Mouse (Mus musculus): ENCODE data around the gene Pcnx3. TPM values are rescaled to one million over a fixed set of nuclear protein-coding genes. Genes with fewer than 3 reads are reported as not detected.

The Pcnx3 gene
- polyA plus RNA-seq, 1 experiment from 2014 or later = 21.3 TPM

DNA sequence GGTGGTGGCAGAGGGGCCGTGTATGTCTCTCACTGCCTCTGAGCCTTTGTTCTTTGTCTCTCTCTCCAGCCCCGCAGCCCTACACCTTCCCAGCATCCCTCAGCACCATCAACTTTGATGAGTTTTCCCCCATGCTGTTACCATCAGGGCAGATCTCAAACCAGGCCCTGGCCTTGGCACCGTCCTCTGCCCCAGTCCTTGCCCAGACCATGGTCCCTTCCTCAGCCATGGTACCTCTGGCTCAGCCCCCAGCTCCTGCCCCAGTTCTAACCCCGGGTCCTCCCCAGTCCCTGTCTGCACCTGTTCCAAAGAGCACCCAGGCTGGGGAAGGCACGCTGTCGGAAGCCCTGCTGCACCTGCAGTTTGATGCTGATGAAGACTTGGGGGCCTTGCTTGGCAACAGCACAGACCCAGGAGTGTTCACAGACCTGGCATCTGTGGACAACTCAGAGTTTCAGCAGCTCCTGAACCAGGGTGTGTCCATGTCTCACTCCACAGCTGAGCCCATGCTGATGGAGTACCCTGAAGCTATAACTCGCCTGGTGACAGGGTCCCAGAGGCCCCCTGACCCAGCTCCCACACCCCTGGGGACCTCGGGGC, 41.9 kb downstream of the Pcnx3 start:
- Histone ChIP-seq H3K27me3 (ENCODE audit: control insufficient read depth, insufficient read depth, low read length) (no peaks in the 10 kb centered on the region), H3K4me1 (ENCODE audit: control insufficient read depth, insufficient read depth, low read length) (peaks cover 15% of the 10 kb centered on the region), H3K9ac (ENCODE audit: low read depth, low read length) (no peak overlapping the region), H3K9me3 (replicated peaks; ENCODE audit: control insufficient read depth, low read length) (no peaks in the 10 kb centered on the region), H3K4me2 (no peak overlapping the region), H3K27ac (ENCODE audit: low read depth, low read length) (no peak overlapping the region), H3K4me3 (ENCODE audit: low read depth, low read length) (no peak overlapping the region), H3K36me3 (ENCODE audit: control insufficient read depth, insufficient read depth, low read length) (peaks cover 35% of the 10 kb centered on the region)
- ATAC-seq (replicated peaks; ENCODE audit: insufficient number of reproducible peaks, low FRiP score, low TSS enrichment) = no peak
- 88% methylated on average over 8 of the region's 8 CpGs for WGBS (ENCODE audit: insufficient replicate concordance)

DNA sequence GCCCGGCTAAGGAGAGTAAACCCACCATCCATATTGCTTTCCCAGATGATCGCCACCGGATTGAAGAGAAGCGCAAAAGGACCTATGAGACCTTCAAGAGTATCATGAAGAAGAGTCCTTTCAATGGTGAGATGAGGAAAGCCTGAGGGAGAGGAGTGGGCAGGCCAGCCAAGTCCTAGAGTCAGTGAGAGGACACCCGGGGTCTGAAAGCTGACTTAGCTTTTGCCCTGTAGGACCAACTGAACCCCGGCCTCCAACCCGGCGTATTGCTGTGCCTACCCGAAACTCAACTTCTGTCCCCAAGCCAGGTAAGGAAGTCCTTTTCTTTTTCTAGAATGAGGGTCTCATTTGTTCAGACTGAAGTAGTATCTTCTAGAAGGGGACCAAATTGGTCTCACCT, 43.4 kb downstream of the Pcnx3 start:
- H3K36me3 ChIP-seq (ENCODE audit: control insufficient read depth, insufficient read depth, low read length) = peaks cover 40% of the 10 kb centered on the region
- no peak overlapping the region for H3K4me2 ChIP-seq
- H3K27me3 ChIP-seq (ENCODE audit: control insufficient read depth, insufficient read depth, low read length) = no peaks in the 10 kb centered on the region
- H3K27ac ChIP-seq (ENCODE audit: low read depth, low read length) = no peak overlapping the region
- H3K4me3 ChIP-seq (ENCODE audit: low read depth, low read length) = no peak overlapping the region
- WGBS (ENCODE audit: insufficient replicate concordance) = 97% methylated on average over 9 of the region's 9 CpGs
- peaks cover 23% of the 10 kb centered on the region for H3K4me1 ChIP-seq (ENCODE audit: control insufficient read depth, insufficient read depth, low read length)
- no peak overlapping the region for H3K9ac ChIP-seq (ENCODE audit: low read depth, low read length)
- H3K9me3 ChIP-seq (replicated peaks; ENCODE audit: control insufficient read depth, low read length) = no peaks in the 10 kb centered on the region
- no peak for ATAC-seq (replicated peaks; ENCODE audit: insufficient number of reproducible peaks, low FRiP score, low TSS enrichment)

DNA sequence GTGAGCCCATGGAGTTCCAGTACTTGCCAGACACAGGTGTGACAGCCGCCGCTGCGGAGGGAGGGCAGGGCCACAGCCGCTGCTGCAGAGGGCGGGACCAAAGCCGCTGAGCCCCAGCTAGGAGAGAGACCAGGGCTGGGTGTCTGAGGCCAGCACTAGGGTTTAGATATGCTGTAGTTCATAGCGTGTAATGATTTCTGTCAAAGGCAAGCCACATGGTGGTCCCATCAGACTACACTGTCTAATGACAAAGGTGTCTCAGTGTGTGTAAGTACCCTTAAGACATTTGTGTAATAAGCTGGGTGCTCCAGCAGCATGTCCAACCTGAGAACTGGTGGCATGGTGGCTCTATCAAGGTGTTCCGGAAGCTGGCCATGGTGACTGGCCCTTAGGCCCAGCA, 47.1 kb downstream of the Pcnx3 start:
- Histone ChIP-seq H3K4me1 (ENCODE audit: control insufficient read depth, insufficient read depth, low read length) (peaks cover 33% of the 10 kb centered on the region), H3K4me3 (ENCODE audit: low read depth, low read length) (no peak overlapping the region), H3K27ac (ENCODE audit: low read depth, low read length) (no peak overlapping the region), H3K27me3 (ENCODE audit: control insufficient read depth, insufficient read depth, low read length) (no peaks in the 10 kb centered on the region), H3K36me3 (ENCODE audit: control insufficient read depth, insufficient read depth, low read length) (peaks cover 33% of the 10 kb centered on the region), H3K4me2 (no peak overlapping the region), H3K9ac (ENCODE audit: low read depth, low read length) (no peak overlapping the region), H3K9me3 (replicated peaks; ENCODE audit: control insufficient read depth, low read length) (no peaks in the 10 kb centered on the region)
- WGBS (ENCODE audit: insufficient replicate concordance) = 93% methylated on average over 8 of the region's 8 CpGs
- no peak for ATAC-seq (replicated peaks; ENCODE audit: insufficient number of reproducible peaks, low FRiP score, low TSS enrichment)

DNA sequence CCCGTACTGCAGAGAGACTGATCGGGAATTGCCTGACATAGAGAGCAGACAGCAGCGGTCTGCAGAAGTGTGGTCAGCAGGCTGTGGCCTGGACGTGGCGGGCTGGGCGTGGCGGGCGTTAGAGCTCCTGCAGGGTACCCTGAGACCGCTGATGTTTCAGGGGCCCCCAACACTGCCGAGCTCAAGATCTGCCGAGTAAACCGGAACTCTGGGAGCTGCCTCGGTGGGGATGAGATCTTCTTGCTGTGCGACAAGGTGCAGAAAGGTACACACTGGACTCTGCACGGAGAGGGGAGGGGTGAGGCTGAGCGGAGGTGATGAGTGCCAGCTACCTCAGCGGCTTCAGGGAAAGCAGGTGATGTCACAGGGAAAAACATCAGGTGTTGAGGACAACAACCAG, 47.7 kb downstream of the Pcnx3 start:
- Histone ChIP-seq H3K36me3 (ENCODE audit: control insufficient read depth, insufficient read depth, low read length) (peaks cover 29% of the 10 kb centered on the region), H3K9me3 (replicated peaks; ENCODE audit: control insufficient read depth, low read length) (no peaks in the 10 kb centered on the region), H3K4me1 (ENCODE audit: control insufficient read depth, insufficient read depth, low read length) (peaks cover 33% of the 10 kb centered on the region), H3K27me3 (ENCODE audit: control insufficient read depth, insufficient read depth, low read length) (no peaks in the 10 kb centered on the region), H3K27ac (ENCODE audit: low read depth, low read length) (peak overlapping the region; percentile 65), H3K4me2 (no peak overlapping the region), H3K4me3 (ENCODE audit: low read depth, low read length) (no peak overlapping the region), H3K9ac (ENCODE audit: low read depth, low read length) (no peak overlapping the region)
- no peak for ATAC-seq (replicated peaks; ENCODE audit: insufficient number of reproducible peaks, low FRiP score, low TSS enrichment)
- WGBS (ENCODE audit: insufficient replicate concordance) = 78% methylated on average over 17 of the region's 17 CpGs

DNA sequence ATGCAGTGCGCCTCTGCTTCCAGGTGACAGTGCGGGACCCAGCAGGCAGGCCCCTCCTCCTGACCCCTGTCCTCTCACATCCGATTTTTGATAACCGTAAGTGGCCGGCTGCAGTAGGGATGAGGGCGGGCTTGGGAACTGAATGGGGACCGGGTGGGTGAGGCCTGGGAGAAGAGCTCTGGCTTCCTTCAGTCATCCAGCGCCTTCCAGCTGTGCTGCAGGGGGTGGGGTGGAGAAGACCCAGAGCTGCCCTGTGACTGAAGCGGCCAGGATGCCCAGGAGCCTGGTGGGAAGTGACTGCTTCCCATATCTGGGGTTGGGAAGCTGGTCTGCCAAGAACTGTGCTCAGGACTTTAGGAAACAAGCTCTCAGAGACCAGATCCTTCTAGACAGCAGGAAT, 48.4 kb downstream of the Pcnx3 start:
- H3K27ac ChIP-seq (ENCODE audit: low read depth, low read length) = peak overlapping the region; percentile 65
- H3K27me3 ChIP-seq (ENCODE audit: control insufficient read depth, insufficient read depth, low read length) = no peaks in the 10 kb centered on the region
- 21% methylated on average over 9 of the region's 9 CpGs for WGBS (ENCODE audit: insufficient replicate concordance)
- no peak for ATAC-seq (replicated peaks; ENCODE audit: insufficient number of reproducible peaks, low FRiP score, low TSS enrichment)
- peaks cover 33% of the 10 kb centered on the region for H3K4me1 ChIP-seq (ENCODE audit: control insufficient read depth, insufficient read depth, low read length)
- H3K4me3 ChIP-seq (ENCODE audit: low read depth, low read length) = no peak overlapping the region
- no peak overlapping the region for H3K9ac ChIP-seq (ENCODE audit: low read depth, low read length)
- H3K4me2 ChIP-seq = no peak overlapping the region
- H3K9me3 ChIP-seq (replicated peaks; ENCODE audit: control insufficient read depth, low read length) = no peaks in the 10 kb centered on the region
- peaks cover 24% of the 10 kb centered on the region for H3K36me3 ChIP-seq (ENCODE audit: control insufficient read depth, insufficient read depth, low read length)

DNA sequence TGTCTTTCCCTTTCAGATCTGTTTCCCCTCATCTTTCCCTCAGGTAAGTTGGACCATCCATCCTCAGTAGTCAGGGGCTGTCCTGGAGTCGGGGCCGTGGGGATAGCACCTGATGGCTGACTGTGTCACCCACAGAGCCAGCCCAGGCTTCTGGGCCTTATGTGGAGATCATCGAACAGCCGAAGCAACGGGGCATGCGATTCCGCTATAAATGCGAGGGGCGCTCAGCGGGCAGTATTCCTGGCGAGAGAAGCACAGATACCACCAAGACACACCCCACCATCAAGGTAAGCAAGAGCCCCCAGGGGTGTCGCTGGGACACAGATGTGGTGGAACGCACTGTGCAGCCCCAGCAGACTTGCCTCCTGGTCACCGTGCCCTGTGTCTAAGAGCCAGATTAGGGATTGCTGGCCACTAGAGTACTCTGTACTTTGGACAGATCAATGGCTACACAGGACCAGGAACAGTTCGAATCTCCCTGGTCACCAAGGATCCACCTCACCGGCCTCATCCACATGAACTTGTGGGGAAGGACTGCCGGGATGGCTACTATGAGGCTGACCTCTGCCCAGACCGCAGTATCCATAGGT, 50.2 kb downstream of the Pcnx3 start:
- WGBS (ENCODE audit: insufficient replicate concordance) = 87% methylated on average over 18 of the region's 18 CpGs
- H3K4me1 ChIP-seq (ENCODE audit: control insufficient read depth, insufficient read depth, low read length) = peaks cover 33% of the 10 kb centered on the region
- peak overlapping the region; percentile 89 for H3K4me2 ChIP-seq
- H3K9me3 ChIP-seq (replicated peaks; ENCODE audit: control insufficient read depth, low read length) = no peaks in the 10 kb centered on the region
- peaks cover 18% of the 10 kb centered on the region for H3K36me3 ChIP-seq (ENCODE audit: control insufficient read depth, insufficient read depth, low read length)
- H3K4me3 ChIP-seq (ENCODE audit: low read depth, low read length) = peak overlapping the region; percentile 86
- peak overlapping the region; percentile 94; the same call in 1 of the 2 replicates for H3K27ac ChIP-seq (ENCODE audit: low read depth, low read length)
- H3K27me3 ChIP-seq (ENCODE audit: control insufficient read depth, insufficient read depth, low read length) = no peaks in the 10 kb centered on the region
- no peak for ATAC-seq (replicated peaks; ENCODE audit: insufficient number of reproducible peaks, low FRiP score, low TSS enrichment)
- H3K9ac ChIP-seq (ENCODE audit: low read depth, low read length) = peak overlapping the region; percentile 93

GRCm38 (mm10) chr19:5637069-5638047, 51.4 kb downstream of the Pcnx3 start, which contains the start of gene Rela:
TSS of gene Rela (plus strand) at chr19:5637483.
- WGBS (ENCODE audit: insufficient replicate concordance) = under 1% methylated on average over 107 of the region's 109 CpGs
- Histone ChIP-seq H3K4me1 (ENCODE audit: control insufficient read depth, insufficient read depth, low read length) (peaks cover 33% of the 10 kb centered on the region), H3K27ac (ENCODE audit: low read depth, low read length) (peak within 1 kb of the TSS; percentile 94), H3K4me2 (peak within 1 kb of the TSS; percentile 89), H3K4me3 (ENCODE audit: low read depth, low read length) (peak within 1 kb of the TSS; percentile 86), H3K36me3 (ENCODE audit: control insufficient read depth, insufficient read depth, low read length) (peaks cover 10% of the 10 kb centered on the region), H3K27me3 (ENCODE audit: control insufficient read depth, insufficient read depth, low read length) (no peaks in the 10 kb centered on the region), H3K9ac (ENCODE audit: low read depth, low read length) (peak within 1 kb of the TSS; percentile 93), H3K9me3 (replicated peaks; ENCODE audit: control insufficient read depth, low read length) (no peaks in the 10 kb centered on the region)
- peak; percentile 86 for ATAC-seq (replicated peaks; ENCODE audit: insufficient number of reproducible peaks, low FRiP score, low TSS enrichment)

GRCm38 (mm10) chr19:5636571-5637041, 52.1 kb downstream of the Pcnx3 start:
- H3K4me2 ChIP-seq = peak overlapping the region; percentile 89

More at GRCm38 (mm10) chr19:5636571-5637041, 52.1 kb downstream of the Pcnx3 start:
- no peaks in the 10 kb centered on the region for H3K27me3 ChIP-seq (ENCODE audit: control insufficient read depth, insufficient read depth, low read length)
- H3K36me3 ChIP-seq (ENCODE audit: control insufficient read depth, insufficient read depth, low read length) = peaks cover 4% of the 10 kb centered on the region
- peak overlapping the region; percentile 94 for H3K27ac ChIP-seq (ENCODE audit: low read depth, low read length)
- H3K9ac ChIP-seq (ENCODE audit: low read depth, low read length) = peak overlapping the region; percentile 93
- H3K9me3 ChIP-seq (replicated peaks; ENCODE audit: control insufficient read depth, low read length) = no peaks in the 10 kb centered on the region
- peak overlapping the region; percentile 86 for H3K4me3 ChIP-seq (ENCODE audit: low read depth, low read length)
- WGBS (ENCODE audit: insufficient replicate concordance) = 46% methylated on average over 12 of the region's 12 CpGs
- peaks cover 33% of the 10 kb centered on the region for H3K4me1 ChIP-seq (ENCODE audit: control insufficient read depth, insufficient read depth, low read length)
- ATAC-seq (replicated peaks; ENCODE audit: insufficient number of reproducible peaks, low FRiP score, low TSS enrichment) = no peak

Data from heart, embryonic 11.5 days (tissue).